Mouse (Mus musculus) frontal cortex, postnatal 36 days (tissue): Measurements from ENCODE around the gene Hpd.

Experiments
- DNase-seq, 2 experiments: peaks; one replicate each; pipeline ENCODE4 v3.0.0; 2022; ENCODE audit warnings: low spot score in 2 of 2

Hpd gene

GRCm38 (mm10) chr5:123148073-123148722 lies 34.3 kb downstream of the Hpd start:
- no peak for DNase-seq

GRCm38 (mm10) chr5:123147569-123147968 lies 35.0 kb downstream of the Hpd start:
- DNase-seq = no peak

- no peak for DNase-seq
These were observed 36.2 kb downstream of the Hpd start for GRCm38 (mm10) chr5:123146357-123146756.

- no peak for DNase-seq
These were observed 37.6 kb downstream of the Hpd start for GRCm38 (mm10) chr5:123144746-123145590.

GRCm38 (mm10) chr5:123143971-123144745 lies 38.4 kb downstream of the Hpd start:
- no peak for DNase-seq

GRCm38 (mm10) chr5:123143251-123143970 lies 39.1 kb downstream of the Hpd start:
- no peak for DNase-seq

GRCm38 (mm10) chr5:123142161-123143157 lies 40.1 kb downstream of the Hpd start, which contains the start of gene Setd1b:
Gene Setd1b, plus strand, starts transcription at chr5:123142193.
- peak; percentile 46 to 48 for DNase-seq

- peak in 1 of 2 experiments; percentile 63 for DNase-seq
These were observed 40.9 kb downstream of the Hpd start for GRCm38 (mm10) chr5:123141555-123142160.

- peak; percentile 94 to 97 for DNase-seq
These were observed 41.6 kb downstream of the Hpd start for GRCm38 (mm10) chr5:123140694-123141554.

GRCm38 (mm10) chr5:123139722-123140627 lies 42.6 kb downstream of the Hpd start:
- no peak for DNase-seq

- peak; percentile 87 to 90 for DNase-seq
These were observed 43.4 kb downstream of the Hpd start for GRCm38 (mm10) chr5:123138953-123139721.

GRCm38 (mm10) chr5:123138230-123138911 lies 44.2 kb downstream of the Hpd start:
- DNase-seq = no peak

GRCm38 (mm10) chr5:123137910-123138229 lies 44.7 kb downstream of the Hpd start:
- DNase-seq = no peak

- DNase-seq = peak; percentile 70 to 76
These were observed 45.2 kb downstream of the Hpd start for GRCm38 (mm10) chr5:123137044-123137909.

- DNase-seq = peak; percentile 78 to 91
These were observed 46.0 kb downstream of the Hpd start for GRCm38 (mm10) chr5:123136361-123137043.
